Mouse (Mus musculus) embryonic fibroblast, embryonic 13.5 days (primary cell): ENCODE measurements around the gene Smarce1. TPM values are rescaled to one million over a fixed set of nuclear protein-coding genes. Genes with fewer than 3 reads are reported as not detected.

ENCODE experiments used
- H3K27ac ChIP-seq: 2 replicates; pipeline ENCODE4 v1.5.1; 2012; ENCODE audit warnings: low read length, control low read depth, inconsistent platforms; ENCODE audit not compliant: insufficient read depth
- H3K4me1 ChIP-seq: 2 replicates; pipeline ENCODE4 v1.6.1; 2011; ENCODE audit warnings: low read length; ENCODE audit not compliant: control insufficient read depth, insufficient read depth
- H3K4me3 ChIP-seq: 2 replicates; pipeline ENCODE4 v1.5.1; 2011; ENCODE audit warnings: mild to moderate bottlenecking, control low read depth, low read length; ENCODE audit not compliant: insufficient read depth
- CTCF ChIP-seq: IDR thresholded peaks from 2 replicates; pipeline ENCODE4 v1.5.1; 2011; ENCODE audit warnings: mild to moderate bottlenecking, control low read depth, low read length, moderate library complexity, borderline replicate concordance; ENCODE audit not compliant: insufficient read depth
- POLR2A ChIP-seq: IDR thresholded peaks from 2 replicates; pipeline ENCODE4 v1.6.1; 2011; ENCODE audit warnings: low read depth, mild to moderate bottlenecking, control low read depth, low read length, moderate library complexity
- polyA plus RNA-seq: library from polyadenylated mRNA; stranded (reverse); fragments of >200 nt; gene quantifications from 2 replicates; pipeline ENCODE4 v1.2.4, GENCODE M21; 2011; ENCODE audit warnings: low read depth; ENCODE audit not compliant: missing spikeins, insufficient read length

The Smarce1 gene
- polyA plus RNA-seq = 137 and 154 TPM in 2 replicates

- H3K4me3 ChIP-seq = peak within 1 kb of the TSS; percentile 67
- TF ChIP-seq CTCF (no peak), POLR2A (peak; percentile 66)
- peaks cover 5% of the 10 kb centered on the region; the same call in 1 of the 2 replicates for H3K4me1 ChIP-seq
- H3K27ac ChIP-seq = peak within 1 kb of the TSS; percentile 97
Measured at GRCm38 (mm10) chr11:99230261-99231048, at the start of gene Smarce1. Smarce1 (minus strand) TSS chr11:99231017.

- no peak overlapping the region for H3K4me3 ChIP-seq
- H3K27ac ChIP-seq = no peak overlapping the region
- TF ChIP-seq POLR2A = no peak
- no peak for TF ChIP-seq CTCF
- no peaks in the 10 kb centered on the region for H3K4me1 ChIP-seq
Measured at GRCm38 (mm10) chr11:99279986-99280385, 49.2 kb upstream of the Smarce1 start.

GRCm38 (mm10) chr11:99276786-99277185 is 46.0 kb upstream of the Smarce1 start:
- H3K4me1 ChIP-seq = no peaks in the 10 kb centered on the region
- no peak overlapping the region for H3K27ac ChIP-seq
- no peak overlapping the region for H3K4me3 ChIP-seq
- TF ChIP-seq CTCF = no peak
- TF ChIP-seq POLR2A = no peak

GRCm38 (mm10) chr11:99275624-99276023 is 44.8 kb upstream of the Smarce1 start:
- TF ChIP-seq CTCF = no peak
- no peak for TF ChIP-seq POLR2A
- Histone ChIP-seq H3K4me1 (no peaks in the 10 kb centered on the region), H3K4me3 (no peak overlapping the region), H3K27ac (no peak overlapping the region)

GRCm38 (mm10) chr11:99272721-99273120 is 41.9 kb upstream of the Smarce1 start:
- H3K4me3 ChIP-seq = no peak overlapping the region
- no peak for TF ChIP-seq POLR2A
- TF ChIP-seq CTCF = no peak
- H3K27ac ChIP-seq = no peak overlapping the region
- no peaks in the 10 kb centered on the region for H3K4me1 ChIP-seq

- no peak overlapping the region for H3K27ac ChIP-seq
- H3K4me1 ChIP-seq = no peaks in the 10 kb centered on the region
- TF ChIP-seq CTCF = no peak
- TF ChIP-seq POLR2A = no peak
- H3K4me3 ChIP-seq = no peak overlapping the region
Measured at GRCm38 (mm10) chr11:99269192-99269591, 38.4 kb upstream of the Smarce1 start.

- Histone ChIP-seq H3K4me1 (no peaks in the 10 kb centered on the region), H3K27ac (no peak overlapping the region), H3K4me3 (no peak overlapping the region)
- TF ChIP-seq CTCF = no peak
- TF ChIP-seq POLR2A = no peak
Measured at GRCm38 (mm10) chr11:99265796-99266195, 35.0 kb upstream of the Smarce1 start.

- H3K4me1 ChIP-seq = no peaks in the 10 kb centered on the region
- TF ChIP-seq CTCF (no peak), POLR2A (no peak)
- H3K4me3 ChIP-seq = no peak overlapping the region
- H3K27ac ChIP-seq = no peak overlapping the region
Measured at GRCm38 (mm10) chr11:99265220-99265619, 34.4 kb upstream of the Smarce1 start.

GRCm38 (mm10) chr11:99256213-99256612 is 25.4 kb upstream of the Smarce1 start:
- no peak overlapping the region for H3K4me3 ChIP-seq
- H3K27ac ChIP-seq = no peak overlapping the region
- H3K4me1 ChIP-seq = no peaks in the 10 kb centered on the region
- no peak for TF ChIP-seq POLR2A
- no peak for TF ChIP-seq CTCF

GRCm38 (mm10) chr11:99255316-99255715 is 24.5 kb upstream of the Smarce1 start:
- Histone ChIP-seq H3K27ac (no peak overlapping the region), H3K4me1 (no peaks in the 10 kb centered on the region), H3K4me3 (no peak overlapping the region)
- TF ChIP-seq CTCF (no peak), POLR2A (no peak)
